Mouse (Mus musculus) frontal cortex, adult 2 months (tissue): Measurements from ENCODE around the gene Evc. TPM values are rescaled to one million over a fixed set of nuclear protein-coding genes. Genes with fewer than 3 reads are reported as not detected.

Experiments
- DNase-seq, 2 experiments: peaks; one replicate each; pipeline ENCODE4 v3.0.0; 2022; ENCODE audit warnings: low spot score in 1 of 2; ENCODE audit errors: extremely low spot score in 1 of 2
- polyA plus RNA-seq: library from polyadenylated mRNA; depleted of rRNA; stranded (reverse); fragments of >200 nt; gene quantifications from 2 replicates; pipeline ENCODE4 v1.2.3, GENCODE M21; 2012

Evc gene
- polyA plus RNA-seq, 1 experiment: 14.0 TPM

DNA sequence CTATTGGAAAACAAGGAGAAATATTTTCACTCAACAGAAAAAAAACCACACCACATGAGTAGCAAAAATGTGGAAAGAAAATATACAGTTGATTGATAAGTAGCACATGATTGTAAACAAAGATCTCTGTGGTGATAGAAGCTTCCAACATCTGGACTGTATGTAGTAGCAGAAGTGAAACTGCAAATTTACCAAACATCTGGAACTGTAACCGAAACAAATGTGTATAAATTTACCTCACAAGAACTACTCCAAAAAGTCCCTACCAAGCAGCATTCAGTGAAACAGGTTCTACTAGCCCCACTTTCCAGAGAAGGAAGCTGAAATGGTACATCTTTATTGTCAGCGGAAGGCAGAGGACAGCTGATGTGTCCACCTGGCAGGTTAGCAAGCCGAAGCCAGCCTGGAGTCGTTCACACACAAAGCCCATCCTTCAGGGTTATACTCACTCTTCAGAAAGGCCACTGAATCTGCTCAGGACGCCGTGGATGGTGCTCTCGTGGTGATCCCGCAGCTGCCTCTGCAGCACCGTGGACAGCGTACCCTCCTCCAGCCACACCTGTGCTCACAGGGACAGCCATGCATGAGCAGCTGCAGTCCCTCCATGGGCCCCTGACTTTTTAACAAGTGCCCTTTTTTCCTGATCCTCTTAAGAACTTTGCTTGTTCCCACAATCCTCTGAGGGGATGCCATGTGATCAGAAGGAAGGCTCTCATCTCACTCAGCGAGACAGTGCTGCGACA lies 23.5 kb downstream of the Evc start:
- DNase-seq: no peak

DNA sequence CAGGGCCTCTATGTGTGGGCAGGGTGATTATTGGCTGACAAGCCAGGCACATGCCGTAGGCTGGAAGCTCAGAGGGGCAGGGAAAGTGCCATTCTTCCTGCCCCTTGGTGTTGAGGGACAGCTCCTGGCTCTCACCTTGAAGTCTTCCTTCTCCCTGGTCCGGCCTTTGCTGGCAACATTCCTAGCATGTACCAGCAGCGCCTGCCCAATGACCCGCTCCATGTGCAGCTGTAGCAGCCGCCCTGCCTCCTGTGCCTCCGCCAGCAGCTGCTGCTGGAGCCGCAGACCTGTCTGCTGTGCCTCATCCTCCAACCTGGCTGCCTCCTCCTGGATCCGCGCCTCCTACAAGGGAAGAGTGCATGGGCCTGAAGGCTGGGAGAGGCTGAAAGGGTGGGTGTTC lies 26.7 kb downstream of the Evc start:
- no peak for DNase-seq

DNA sequence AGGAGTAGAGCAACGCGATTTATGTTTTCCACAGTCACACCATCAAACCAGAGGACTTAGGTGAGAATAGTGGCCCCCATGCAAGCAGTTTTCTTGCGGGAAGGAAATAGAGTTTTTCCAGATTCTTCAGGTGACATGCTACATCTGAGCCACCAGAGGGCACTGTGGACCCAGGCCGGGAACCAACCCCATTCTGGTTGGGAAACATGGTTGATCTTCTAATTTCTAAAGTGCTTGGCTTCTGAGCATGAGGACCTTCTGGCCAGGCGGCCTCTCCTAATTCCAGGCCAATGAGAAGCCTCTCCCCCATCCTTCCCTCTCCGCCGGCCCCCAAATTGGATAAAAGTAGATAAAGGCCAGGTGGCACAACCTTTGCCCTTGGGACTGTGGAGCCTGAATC lies 38.3 kb downstream of the Evc start:
- DNase-seq: peak in 1 of 2 experiments; percentile 52

DNA sequence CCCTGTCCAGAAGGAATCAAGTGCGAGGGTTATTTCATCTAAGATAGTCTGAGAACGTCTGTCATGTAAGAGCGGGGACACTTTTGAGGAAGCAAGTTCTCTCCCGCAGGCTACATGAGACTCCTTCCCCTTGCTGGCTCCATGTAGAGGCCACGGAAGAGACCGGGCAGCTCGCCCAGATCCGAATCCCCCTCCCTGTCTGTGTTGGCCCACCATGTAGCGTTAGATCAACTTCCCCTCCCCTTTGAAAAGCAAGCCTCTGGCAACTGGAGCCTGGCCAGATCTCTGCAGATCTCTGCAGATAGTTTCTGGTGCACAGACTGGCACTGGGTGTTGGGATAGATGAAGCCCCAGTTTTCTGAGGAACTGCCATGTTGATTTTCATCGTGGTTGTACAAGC lies 40.0 kb downstream of the Evc start:
- no peak for DNase-seq

DNA sequence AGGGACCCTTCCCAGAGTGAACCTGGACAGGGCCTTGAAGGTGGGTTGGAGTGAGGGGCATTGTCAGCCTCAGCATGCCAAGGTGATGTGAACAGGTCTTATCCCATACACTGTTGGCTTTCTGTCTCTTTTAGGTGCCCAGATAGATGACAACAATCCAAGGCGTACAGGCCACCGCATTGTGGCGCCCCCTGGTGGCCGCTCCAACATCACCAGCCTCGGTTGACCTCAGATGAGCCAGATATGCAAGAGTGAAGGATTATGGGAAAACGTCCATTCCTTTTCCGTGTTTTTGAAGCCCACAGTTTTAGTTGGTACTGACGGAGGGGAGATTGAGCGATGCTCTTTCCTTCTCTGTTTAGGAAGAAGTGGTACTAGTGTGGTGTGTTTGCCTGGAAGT lies 45.7 kb downstream of the Evc start:
- peak in 1 of 2 experiments; percentile 52 for DNase-seq

DNA sequence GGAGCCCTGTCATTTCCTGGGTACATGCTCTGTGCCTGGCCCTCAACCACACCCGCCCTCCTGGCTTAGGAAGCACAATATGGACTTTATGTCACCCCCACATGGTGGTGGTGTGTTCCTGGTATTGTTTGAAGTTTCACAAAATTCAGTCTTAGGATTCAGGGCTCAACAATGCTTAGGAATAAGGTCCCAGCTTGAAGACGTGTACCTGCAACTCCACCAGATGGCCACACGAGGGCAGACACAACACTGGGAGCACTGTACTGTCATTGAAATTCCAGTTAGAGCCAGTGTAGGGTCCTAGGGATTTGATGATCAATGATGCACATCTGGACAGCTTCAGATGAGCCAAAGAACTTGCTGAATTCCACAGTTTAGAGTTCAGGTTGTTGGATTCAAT lies 47.5 kb downstream of the Evc start:
- peak in 1 of 2 experiments; percentile 75 for DNase-seq

DNA sequence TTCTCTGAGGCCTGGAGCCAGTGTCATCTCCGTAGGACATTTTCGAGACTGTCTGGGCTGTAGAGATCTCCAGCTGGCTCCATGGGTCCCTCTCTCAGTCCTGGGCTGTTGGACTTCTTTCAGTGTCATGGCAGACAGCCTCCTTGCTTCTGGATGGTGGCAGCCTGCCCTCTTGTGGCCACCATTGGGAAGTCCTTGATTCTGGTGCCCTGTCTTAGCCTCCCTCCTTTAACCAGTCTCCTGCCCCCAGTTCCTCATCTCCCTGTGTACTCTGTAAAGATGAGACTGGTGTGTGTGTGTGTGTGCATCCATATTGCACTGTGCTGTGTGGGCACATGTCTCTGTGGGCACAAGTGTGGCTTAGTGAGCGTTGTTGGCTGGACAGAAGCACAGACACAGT lies 48.3 kb downstream of the Evc start:
- peak in 1 of 2 experiments; percentile 74 for DNase-seq

DNA sequence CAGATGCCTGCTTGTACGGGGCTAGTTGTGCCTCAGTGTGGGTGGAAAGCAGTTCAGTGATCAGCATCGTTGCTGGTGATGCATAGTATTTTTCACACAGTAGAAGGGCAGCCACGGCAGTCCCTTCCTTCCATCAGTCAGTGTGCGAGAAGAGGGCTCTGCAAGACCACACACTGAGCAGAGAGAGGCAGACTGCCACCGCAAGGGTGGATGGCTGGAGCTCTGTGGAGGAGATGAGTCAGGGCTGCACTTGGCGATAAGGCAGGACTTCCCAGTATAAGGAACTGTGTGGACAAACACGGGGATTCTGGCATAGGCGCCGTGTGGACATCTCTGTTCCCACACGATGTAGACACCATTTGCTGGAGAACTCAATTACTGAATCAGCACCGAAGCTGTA lies 55.7 kb downstream of the Evc start:
- no peak for DNase-seq

DNA sequence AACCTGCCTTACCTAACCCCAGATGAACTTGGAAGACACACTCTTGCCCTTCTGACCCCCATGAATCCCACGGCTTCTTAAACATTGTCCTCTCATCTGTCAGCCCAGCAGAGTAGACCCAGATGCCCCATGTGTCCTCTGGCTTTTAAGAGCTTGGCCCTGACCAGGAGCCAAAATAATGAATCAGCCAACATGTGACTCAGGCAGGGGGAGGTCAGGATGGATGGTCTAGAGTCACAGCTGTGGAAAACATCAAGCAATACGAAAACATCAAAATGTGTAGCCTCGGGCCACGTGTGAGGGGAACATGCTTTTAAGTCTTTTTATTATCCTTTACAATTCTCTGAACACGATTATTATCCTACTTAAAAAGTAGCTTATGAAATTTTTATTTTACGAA lies 72.9 kb downstream of the Evc start:
- no peak for DNase-seq

DNA sequence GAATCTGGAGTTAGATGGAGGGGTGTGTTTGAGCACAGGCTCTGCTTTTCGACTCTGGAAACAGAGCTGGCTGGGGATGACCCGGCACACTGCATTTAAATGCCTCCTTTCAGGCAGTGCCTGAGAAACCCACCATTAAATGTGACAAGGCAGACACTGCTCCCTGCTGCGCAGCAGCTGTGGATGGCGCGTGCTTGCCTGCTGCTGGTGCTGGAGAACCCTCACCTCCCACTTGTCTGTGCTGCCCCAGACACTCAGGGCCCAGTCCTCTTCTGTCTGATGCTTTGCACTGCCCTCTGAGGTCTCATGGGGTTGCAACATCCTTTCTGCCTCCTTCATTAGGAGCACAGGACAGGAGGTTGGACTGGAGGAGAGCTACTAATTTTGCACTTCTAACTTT lies 75.0 kb downstream of the Evc start:
- no peak for DNase-seq

DNA sequence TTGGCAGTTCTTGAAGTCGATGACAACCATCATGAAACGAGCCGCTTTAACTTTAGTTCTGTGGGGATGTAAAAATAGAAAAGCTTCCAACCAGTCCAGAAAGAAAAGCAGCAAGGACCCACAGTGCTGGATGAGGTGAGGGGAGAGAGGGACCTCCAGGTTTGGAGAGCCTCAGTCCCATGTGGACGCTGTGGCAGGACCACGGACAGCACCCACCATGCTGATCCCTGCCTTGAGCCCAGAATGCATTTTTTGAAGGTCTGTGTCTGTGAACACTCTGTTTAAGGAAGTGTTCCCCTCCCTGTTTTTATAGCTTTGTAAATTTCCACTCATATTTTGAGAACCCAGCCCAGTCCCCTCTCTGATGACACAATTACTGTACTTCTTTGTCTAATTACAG lies 79.5 kb downstream of the Evc start:
- DNase-seq: no peak

DNA sequence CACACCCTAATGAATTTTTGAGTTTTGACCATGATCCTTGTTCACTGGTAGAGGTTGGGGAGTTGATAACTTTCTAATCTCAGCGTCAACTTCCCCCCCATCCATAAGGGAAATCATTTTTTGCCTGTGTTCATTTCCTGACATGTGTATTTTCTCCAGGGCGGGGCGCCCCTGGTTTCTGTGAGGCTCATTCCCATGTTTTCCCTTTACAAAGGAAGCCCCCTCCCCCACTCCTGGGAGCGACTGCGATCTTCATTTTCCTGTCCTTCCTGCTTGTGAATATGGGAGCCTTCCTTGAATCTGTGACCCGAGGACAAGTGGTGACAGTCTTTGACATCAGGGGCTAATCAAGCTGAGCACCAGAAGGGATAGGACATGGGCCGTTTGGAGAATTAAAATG lies 79.9 kb downstream of the Evc start:
- DNase-seq: no peak

DNA sequence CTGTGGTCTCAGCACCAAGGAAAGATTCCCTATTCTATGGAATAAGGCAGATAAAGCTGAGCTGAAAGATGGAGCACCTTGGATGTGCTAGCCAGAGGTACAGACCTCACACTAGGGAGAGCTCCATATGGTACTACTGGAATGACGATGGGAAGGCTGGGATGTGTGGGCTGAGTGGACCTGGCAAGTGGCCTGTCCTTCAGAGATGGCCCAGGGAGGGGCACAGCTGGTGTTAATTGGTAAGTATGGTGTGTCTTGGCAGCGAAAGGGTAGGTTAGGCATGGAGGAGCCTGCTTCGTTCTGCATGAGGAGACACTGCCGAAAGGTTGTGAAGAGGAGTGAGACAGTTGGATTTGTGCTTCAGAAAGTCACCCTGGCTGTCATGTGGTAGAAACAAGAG lies 82.2 kb downstream of the Evc start:
- DNase-seq: no peak

DNA sequence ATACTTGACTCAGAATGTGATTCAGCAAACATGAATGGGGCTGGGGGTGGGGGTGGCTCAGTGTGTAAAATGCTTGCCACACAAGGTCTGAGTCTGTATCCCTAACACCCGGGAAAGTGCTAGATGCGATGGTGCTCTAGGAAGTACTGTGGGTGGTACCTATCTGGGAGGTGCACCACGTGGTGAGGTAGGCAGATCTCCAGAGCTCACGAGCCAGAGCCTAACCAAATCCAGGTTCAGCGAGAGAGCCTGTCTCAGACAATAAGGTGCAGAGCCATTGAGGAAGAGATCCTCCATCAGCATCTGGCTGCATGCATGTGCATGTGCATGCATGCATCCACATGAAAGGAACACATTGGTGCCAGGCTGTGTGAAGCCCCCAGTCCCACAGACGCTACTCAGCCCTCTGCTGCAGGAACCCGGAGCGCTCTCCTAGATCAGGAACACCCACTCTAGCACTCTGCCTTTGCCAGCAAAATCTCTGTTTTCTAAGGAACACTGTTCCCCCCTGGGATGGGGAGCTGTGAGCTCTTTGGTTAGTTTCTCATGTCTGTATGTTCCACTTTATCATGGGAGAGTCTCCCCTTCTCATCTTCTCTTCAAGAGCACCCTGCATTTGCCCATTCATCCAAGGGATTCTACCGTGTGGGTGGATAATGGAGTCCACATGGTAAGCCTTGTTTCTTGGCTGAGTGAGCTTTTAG lies 84.4 kb downstream of the Evc start:
- peak in 1 of 2 experiments; percentile 72 for DNase-seq

DNA sequence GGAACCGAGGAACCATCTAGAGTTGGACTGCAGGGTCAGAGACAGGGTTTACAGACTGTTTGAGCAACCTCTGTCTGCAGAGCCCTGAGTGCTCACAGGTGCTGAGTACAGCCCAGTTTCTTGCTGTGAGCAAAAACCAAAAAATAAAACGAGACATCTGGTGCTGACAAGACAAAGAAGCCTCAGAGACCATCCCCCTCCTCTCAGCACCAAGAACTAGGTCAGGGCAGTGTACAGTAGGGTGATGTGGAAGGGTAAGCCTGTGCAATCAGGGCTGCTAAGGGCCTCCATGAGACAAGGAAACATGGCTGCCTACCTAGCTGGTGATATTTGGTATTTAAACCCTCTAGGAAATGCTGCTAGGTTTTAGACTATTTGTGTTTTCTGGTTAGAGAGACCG lies 85.1 kb downstream of the Evc start:
- no peak for DNase-seq

DNA sequence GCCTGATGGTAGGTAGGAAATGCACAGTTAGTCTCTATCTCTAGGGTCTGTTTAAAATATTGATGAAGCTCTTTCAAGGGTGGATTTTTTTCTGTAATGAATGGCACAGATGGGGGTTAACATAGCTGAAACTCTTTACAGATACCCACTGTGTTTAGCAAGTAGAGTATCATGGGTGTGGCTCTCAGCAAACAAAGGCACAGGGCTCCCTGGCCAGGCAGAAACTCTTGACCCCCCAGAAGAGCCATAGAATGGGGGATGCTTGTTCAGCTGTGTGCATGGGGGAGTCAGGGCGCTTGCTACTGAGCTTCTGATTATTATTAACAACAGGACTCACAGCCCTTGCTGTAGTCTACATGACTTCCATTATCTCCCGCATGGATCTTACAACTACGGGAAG lies 87.8 kb downstream of the Evc start:
- no peak for DNase-seq

DNA sequence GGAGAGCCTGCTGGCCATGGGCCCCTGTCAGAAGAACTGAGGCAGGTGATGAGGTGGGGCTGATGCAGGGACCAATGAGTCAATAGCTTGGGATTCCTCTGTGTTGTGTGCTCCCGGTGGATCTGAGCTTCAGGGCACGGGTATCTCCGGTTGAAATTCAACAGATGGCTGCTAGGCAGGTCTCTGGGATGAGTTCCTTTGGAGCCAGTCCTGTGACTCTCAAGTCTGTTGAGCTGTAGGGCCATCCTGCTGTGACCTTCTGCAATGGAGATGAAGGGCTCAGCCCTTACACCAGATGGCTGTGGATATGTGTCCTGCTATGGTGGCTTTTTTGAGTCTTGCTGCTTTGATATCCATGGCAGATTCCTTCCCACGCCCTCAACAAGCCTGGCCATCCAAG lies 89.2 kb downstream of the Evc start:
- DNase-seq: no peak

DNA sequence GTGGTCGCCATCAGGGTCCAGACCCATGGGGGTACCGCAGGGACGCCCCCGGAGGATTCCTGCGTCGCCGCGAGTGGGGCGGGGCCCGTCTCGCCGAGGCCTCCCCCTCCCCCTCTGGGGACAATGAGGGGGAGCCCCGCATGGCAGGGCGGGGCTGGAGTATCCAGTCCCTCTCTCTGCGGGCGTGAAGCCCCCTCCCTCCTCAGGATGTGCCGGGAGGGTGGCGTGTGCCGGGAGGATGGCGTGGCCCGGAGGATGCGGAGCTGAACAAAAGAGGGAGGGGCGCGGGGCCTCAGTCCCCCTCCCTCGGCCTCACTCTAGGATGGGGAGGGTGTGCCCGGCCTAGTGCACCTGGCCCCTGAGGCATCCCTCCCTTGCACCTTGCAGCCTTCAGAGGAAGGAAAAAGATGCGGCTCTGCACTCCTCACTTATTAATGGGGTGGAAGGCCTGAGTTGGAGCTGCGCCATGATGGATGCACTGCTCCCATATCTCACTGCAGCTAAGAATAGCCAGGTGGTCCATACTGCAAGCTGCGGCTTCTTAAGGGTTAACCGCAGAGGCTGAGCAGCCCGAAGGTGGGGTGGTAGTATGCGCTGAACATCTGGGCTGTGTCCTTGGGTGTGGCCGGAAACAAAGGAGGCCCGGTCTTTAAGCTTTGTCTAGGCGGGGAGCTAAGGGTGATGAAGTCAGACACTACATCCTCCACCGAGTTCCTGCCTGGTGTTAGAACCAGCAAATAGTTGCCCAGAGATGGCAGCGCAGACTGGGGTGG lies 90.4 kb downstream of the Evc start:
- DNase-seq: no peak

DNA sequence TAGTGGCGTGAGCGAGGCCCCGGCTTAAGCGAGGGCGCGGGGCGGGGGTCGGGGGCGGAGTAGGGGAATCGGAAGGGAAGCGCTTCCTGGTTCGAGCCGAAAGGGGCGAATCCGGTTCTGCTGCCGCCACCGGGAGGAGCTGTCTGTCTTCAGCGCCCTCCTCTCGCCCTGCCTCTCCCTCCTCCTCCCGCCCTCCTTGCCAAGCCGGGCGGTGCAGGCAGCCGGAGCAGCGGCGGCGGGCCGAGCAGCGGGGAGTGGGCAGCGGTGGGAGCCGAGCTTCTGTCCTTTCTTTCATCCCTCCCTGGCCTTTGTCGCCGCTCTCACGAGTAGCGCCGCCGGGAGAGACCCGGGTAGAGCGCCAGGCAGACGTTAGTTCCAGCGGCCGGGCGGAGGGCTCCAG lies 91.0 kb downstream of the Evc start:
- peak in 1 of 2 experiments; percentile 82 for DNase-seq

DNA sequence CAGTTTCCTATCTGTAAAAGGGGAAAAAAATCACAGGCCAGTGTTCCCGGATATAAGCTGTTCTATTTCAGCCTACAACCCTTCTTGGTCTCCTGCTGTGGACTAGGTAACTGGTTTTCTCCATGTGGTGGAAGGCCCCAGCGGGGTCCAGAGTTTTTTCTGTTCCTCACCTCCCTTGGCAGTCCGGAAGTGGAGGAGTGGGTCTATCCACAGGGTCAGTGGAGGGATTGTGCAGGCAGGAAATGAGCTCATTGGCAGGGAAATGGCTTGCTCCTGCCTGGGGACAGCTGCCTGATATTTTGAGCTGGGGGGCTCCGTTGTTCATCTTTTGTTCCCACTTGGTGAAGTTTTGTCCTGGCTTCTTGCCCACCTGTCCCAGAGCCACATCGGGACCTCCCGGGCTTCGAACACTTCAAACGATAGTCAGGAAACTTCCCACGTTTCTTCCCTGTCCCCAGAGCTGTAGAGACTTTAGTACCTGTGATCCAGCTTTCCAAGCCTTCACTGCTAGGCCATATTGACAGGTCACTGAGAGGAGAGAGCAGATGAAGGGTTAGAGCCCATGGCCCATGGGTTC lies 91.9 kb downstream of the Evc start:
- DNase-seq: no peak

DNA sequence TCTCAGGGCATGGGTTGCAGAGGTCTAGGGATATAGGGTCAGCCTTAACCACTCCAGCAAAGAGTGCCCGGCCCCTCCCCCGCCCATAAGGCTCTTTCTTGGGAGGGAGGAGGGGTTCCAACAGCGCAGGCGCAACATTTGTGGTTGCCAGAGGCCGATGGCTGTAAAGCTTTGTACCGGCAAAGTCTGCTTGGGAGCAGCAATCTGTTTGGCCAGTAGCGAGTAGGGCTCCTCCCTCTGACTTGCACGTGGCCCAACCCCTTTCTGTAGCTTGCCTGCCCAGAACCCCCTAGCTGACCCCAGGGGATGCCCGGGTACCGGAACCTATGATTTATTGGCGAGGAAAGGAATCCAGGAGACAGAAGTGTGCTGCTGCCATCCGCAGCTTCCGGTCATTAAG lies 92.5 kb downstream of the Evc start:
- peak; percentile 72 to 82 for DNase-seq
